Mouse (Mus musculus): ENCODE measurements around the gene Rps10. TPM values are rescaled to one million over a fixed set of nuclear protein-coding genes. Genes with fewer than 3 reads are reported as not detected.
"Not testable (repeated sequence)": the region's sequence is repeated elsewhere in the genome, so short reads cannot be mapped to it uniquely, and the experiment has no call there.

The Rps10 gene
- polyA plus RNA-seq, 1 experiment from 2014 or later = 906 TPM

DNA sequence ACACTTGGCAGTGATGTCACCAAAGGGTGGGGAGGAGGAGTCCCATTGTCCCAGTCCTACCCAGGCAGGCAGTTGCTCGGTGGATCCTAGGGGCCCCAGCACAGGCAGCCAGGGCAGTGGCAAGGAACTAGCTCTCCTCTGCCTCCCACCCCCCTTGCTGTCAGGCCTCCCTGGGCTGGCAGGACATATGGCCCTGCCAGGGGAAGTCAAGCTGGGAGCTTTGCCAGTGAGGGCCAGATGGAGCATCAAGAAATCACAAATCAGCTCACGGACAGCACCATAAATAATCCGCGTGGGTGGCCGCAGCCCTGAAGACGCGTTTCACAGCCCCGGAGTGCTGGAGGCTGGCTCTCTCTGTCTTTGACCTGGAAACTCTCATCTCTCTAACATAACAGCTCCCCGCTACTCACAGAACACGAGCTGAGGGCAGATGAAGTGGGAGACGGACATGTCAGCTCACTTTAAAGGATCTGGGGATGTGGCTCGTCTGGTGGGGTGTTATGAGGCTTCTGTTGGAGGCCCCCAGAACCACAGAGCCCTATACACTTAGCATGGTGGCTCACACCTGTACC is 6.1 kb upstream of the Rps10 start:
- Histone ChIP-seq H3K9me3 (no peaks in the 10 kb centered on the region), H3K27ac (peak overlapping the region; percentile 28; the same call in 1 of the 2 replicates), H3K4me2 (replicated peaks) (peak overlapping the region; percentile 16; the same call in 1 of the 2 replicates), H3K9ac (peak overlapping the region; percentile 40; the same call in 1 of the 2 replicates), H3K4me1 (peaks cover 9% of the 10 kb centered on the region), H3K27me3 (no peaks in the 10 kb centered on the region), H3K36me3 (no peaks in the 10 kb centered on the region), H3K4me3 (no peak overlapping the region)
- no peak for ATAC-seq (ENCODE audit: low FRiP score, low read depth)
- WGBS = 6% methylated on average over 12 of the region's 12 CpGs

DNA sequence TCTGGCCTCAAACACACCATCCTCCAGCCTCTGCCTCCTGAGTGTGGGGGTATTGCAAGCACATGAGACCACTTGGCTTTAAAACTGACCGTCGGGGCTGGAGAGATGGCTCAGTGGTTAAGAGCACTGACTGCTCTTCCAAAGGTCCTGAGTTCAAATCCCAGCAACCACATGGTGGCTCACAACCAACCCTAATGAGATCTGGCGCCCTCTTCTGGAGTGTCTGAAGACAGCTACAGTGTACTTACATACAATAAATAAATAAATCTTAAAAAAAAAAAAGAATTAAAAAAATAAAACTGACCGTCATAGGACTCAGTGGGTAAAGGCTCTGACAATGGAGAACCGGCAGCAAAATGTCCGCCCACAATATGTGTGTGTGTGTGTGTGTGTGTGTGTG is 3.4 kb upstream of the Rps10 start:
- H3K9me3 ChIP-seq; H3K27ac ChIP-seq; H3K36me3 ChIP-seq; H3K9ac ChIP-seq; ATAC-seq (ENCODE audit: low FRiP score, low read depth); H3K27me3 ChIP-seq; H3K4me3 ChIP-seq; H3K4me2 ChIP-seq (replicated peaks): not testable (repeated sequence)
- peaks cover 22% of the 10 kb centered on the region for H3K4me1 ChIP-seq
- WGBS = 88% methylated on average over 6 of the region's 6 CpGs

DNA sequence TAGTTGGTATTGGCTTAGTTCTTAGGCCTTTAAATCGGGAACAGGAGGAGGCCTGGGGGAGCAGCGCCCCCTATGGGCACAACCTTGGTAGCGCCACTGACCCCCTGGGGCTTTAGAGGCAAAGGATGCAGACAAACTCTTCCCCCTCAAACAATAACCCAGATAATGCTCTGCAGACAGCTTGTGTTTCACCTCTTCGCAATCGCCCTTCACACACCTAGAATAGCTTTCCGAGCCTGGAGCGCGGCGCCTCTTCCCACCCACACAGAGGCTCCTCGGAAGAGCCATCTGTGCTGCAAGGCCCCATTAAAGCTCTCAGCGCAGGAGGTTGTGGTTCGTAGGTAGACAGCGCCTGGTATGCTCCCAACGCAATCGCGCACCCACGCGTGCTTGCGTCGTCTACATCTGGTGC is 2.5 kb upstream of the Rps10 start:
- Histone ChIP-seq H3K9ac (no peak overlapping the region), H3K27ac (no peak overlapping the region), H3K4me3 (no peak overlapping the region), H3K27me3 (no peaks in the 10 kb centered on the region), H3K4me1 (peaks cover 28% of the 10 kb centered on the region), H3K36me3 (peaks cover under 1% of the 10 kb centered on the region; the same call in 1 of the 2 replicates), H3K9me3 (no peaks in the 10 kb centered on the region), H3K4me2 (replicated peaks) (no peak overlapping the region)
- ATAC-seq (ENCODE audit: low FRiP score, low read depth) = no peak
- 77% methylated on average over 20 of the region's 20 CpGs for WGBS

- Histone ChIP-seq H3K4me3 (no peak overlapping the region), H3K36me3 (peaks cover 16% of the 10 kb centered on the region), H3K4me1 (peaks cover 36% of the 10 kb centered on the region), H3K27me3 (no peaks in the 10 kb centered on the region), H3K4me2 (replicated peaks) (no peak overlapping the region), H3K9me3 (no peaks in the 10 kb centered on the region), H3K9ac (0 out of 2 replicates have a peak overlapping the region, but pooled peaks have one; percentile 13), H3K27ac (no peak overlapping the region; the same call in 1 of the 2 replicates)
- WGBS = 71% methylated on average over 9 of the region's 9 CpGs
- ATAC-seq (ENCODE audit: low FRiP score, low read depth) = no peak
These were observed 864 bp upstream of the Rps10 start for GRCm38 (mm10) chr17:27637333-27637732.

DNA sequence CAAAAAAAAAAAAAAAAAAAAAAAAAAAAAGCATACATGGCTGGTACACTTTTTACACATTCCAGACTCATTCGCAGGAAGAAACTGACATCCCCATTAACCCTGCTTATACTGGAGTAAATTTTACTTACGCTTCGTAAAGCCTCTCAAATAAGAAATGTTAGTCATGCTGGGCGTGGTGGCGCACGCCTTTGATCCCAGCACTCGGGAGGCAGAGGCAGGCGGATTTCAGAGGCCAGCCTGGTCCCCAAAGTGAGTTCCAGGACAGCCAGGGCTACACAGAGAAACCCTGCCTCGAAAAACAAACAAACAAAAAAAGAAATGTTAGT is 930 bp downstream of the Rps10 start:
- Histone ChIP-seq H3K27ac (peak overlapping the region; percentile 91), H3K4me3 (peak overlapping the region; percentile 81), H3K4me2 (replicated peaks) (peak overlapping the region; percentile 94), H3K4me1 (peaks cover 43% of the 10 kb centered on the region), H3K36me3 (peaks cover 34% of the 10 kb centered on the region)
- not testable (repeated sequence) for ATAC-seq (ENCODE audit: low FRiP score, low read depth); H3K9me3 ChIP-seq; H3K27me3 ChIP-seq; H3K9ac ChIP-seq
- 46% methylated on average over 9 of the region's 9 CpGs for WGBS

DNA sequence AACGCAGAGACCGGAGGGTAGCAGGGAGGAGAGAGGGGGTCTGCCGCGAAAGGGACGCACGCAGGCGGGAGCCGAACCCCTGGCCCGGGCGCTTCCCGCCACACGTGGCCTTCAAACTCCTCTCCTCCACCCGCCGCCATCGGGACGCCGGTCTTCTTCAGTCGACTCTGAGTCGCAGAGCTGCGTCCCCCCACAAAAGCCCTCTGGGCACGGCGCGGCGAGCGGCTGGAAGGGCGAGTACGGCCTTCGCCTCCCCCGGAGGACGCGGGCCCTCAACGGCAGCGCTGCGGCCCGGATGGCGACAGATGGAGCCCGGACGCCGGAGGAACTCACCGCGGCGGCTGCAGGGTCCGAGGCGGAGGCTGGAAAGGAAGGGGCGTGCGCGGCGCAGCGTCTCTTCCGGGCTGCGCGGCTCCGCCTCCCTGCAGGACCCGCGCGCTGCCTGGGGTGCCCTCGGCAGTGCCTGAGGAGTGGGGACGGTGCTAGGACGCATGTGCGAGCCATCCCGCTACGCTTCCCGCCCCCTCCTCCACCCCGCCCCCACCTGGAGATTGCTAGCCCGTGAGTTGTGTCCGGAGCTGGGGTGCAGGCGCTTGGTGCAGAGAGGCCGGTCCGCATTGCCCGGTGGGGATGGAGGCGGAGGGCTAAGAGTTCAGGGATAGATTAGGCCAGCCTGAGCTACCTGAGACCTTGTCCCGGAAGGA is 1.4 kb downstream of the Rps10 start, which contains the start of gene RPS10-NUDT3:
TSS of gene RPS10-NUDT3 (minus strand) at position 352 of the 704 bp plus-strand sequence.
- Histone ChIP-seq H3K9me3 (no peaks in the 10 kb centered on the region), H3K27me3 (no peaks in the 10 kb centered on the region), H3K9ac (peak within 1 kb of the TSS; percentile 98), H3K4me2 (replicated peaks) (peak within 1 kb of the TSS; percentile 94), H3K27ac (peak within 1 kb of the TSS; percentile 91), H3K36me3 (peaks cover 39% of the 10 kb centered on the region), H3K4me1 (peaks cover 43% of the 10 kb centered on the region), H3K4me3 (peak within 1 kb of the TSS; percentile 81)
- under 1% methylated on average over 72 of the region's 72 CpGs for WGBS
- peak; percentile 97 for ATAC-seq (ENCODE audit: low FRiP score, low read depth)

DNA sequence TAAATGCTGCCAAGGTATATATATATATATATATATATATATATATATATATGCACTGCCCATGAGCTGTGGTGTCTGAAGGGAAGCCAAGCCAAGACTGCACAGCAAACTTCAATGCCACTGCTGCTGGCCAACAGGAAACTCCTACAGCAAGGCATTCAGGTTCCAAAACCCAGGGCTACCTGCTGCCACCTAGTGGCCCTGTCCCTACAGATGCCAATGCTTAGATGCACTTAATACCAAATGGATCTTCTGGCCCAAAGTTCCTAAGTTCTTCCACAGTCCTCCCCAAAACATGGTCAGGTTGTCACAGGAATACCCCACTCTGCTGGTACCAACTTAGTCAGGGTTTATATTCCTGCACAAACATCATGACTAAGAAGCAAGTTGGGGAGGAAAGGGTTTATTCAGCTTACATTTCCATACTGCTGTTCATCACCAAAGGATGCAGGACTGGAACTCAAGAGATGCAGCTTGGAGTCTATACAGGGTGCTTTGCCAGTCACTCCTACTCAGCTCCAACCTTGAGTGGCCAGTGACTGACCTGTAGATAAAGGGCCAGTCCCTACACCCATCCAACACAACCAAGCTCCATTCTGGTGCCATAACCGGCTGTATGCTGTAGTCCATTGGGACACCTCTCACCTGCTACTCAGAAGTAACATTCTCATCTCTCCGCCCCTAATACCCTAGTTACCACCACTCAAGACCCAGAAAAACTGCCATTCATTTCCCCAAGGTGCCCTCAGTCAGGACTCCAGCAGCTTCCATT is 7.0 kb downstream of the Rps10 start:
- WGBS = 61% methylated on average over 2 of the region's 2 CpGs
- peaks cover 47% of the 10 kb centered on the region for H3K36me3 ChIP-seq
- H3K4me1 ChIP-seq = peaks cover 36% of the 10 kb centered on the region

DNA sequence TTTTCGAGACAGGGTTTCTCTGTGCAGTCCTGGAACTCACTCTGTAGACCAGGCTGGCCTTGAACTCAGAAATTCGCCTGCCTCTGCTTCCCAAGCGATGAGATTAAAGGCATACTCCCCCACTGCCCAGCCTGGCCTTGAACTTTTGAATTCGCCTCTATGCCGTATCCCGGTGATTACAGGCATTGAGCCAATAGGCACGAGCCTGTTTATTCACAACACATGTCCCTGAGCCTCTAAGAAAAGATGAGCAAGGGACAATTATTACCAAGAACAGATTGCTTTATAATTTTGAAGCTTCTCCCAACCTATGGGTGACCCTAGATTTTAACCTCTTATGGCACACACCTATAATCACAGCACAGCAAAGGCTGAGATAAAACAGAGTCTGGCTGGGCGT is 8.1 kb downstream of the Rps10 start:
- WGBS = 92% methylated on average over 8 of the region's 8 CpGs
- no peak for ATAC-seq (ENCODE audit: low FRiP score, low read depth)
- H3K27ac ChIP-seq = no peak overlapping the region
- H3K4me1 ChIP-seq = peaks cover 31% of the 10 kb centered on the region
- H3K27me3 ChIP-seq = no peaks in the 10 kb centered on the region
- H3K36me3 ChIP-seq = peaks cover 41% of the 10 kb centered on the region
- no peak overlapping the region for H3K9ac ChIP-seq
- H3K4me2 ChIP-seq (replicated peaks) = no peak overlapping the region
- no peak overlapping the region for H3K4me3 ChIP-seq
- no peaks in the 10 kb centered on the region for H3K9me3 ChIP-seq

More for the DNA sequence above, 7.0 kb downstream of the Rps10 start:
- Histone ChIP-seq H3K9ac (no peak overlapping the region), H3K4me2 (replicated peaks) (no peak overlapping the region), H3K9me3 (no peaks in the 10 kb centered on the region), H3K4me3 (no peak overlapping the region), H3K27ac (no peak overlapping the region), H3K27me3 (no peaks in the 10 kb centered on the region)
- 0 out of 2 replicates have a peak, but pooled peaks have one; percentile 8 for ATAC-seq (ENCODE audit: low FRiP score, low read depth)

DNA sequence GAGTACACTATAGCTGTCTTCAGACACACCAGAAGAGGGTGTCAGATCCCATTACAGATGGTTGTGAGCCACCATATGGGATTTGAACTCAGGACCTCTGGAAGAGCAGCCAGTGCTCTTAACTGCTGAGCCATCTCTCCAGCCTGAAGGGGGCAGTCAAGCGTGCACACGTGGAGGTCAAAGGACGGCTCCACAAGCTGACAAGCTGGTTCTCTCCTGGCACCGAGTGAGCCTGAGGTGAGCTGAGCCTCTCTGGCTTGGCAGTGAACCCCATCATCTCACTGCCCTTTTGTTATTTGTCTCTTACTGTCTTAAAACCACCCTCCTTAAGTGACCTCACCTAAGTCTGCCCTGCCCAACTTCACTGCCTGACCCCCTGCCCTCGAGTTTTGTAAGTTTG is 9.0 kb downstream of the Rps10 start:
- H3K9me3 ChIP-seq = no peaks in the 10 kb centered on the region
- H3K27me3 ChIP-seq = no peaks in the 10 kb centered on the region
- H3K4me3 ChIP-seq = no peak overlapping the region
- no peak for ATAC-seq (ENCODE audit: low FRiP score, low read depth)
- no peak overlapping the region for H3K9ac ChIP-seq
- H3K4me2 ChIP-seq (replicated peaks) = no peak overlapping the region
- WGBS = 56% methylated on average over 5 of the region's 5 CpGs
- H3K27ac ChIP-seq = no peak overlapping the region
- peaks cover 22% of the 10 kb centered on the region for H3K4me1 ChIP-seq
- peaks cover 32% of the 10 kb centered on the region for H3K36me3 ChIP-seq

DNA sequence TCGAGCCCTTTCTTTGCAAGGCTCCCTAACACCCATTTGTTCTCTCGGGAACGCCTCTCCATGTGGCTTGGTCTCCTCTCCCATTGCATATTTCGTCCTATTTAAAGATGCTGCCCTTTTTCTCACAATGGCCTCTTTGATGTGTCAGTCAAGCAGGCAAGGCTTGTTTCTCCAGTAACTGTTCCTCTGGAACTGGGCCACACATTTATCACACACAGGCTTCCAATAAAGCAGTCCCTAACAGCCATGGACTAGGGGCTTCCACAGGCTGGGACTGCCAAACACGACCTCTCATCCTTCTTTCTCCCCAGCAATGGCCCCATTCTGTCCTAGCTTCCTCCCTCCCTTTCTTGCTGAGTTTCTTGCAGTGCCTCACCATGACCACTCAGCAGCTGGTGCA is 9.8 kb downstream of the Rps10 start:
- Histone ChIP-seq H3K27ac (no peak overlapping the region), H3K4me3 (no peak overlapping the region), H3K36me3 (peaks cover 24% of the 10 kb centered on the region), H3K4me2 (replicated peaks) (no peak overlapping the region), H3K4me1 (peaks cover 15% of the 10 kb centered on the region), H3K27me3 (no peaks in the 10 kb centered on the region), H3K9ac (no peak overlapping the region), H3K9me3 (no peaks in the 10 kb centered on the region)
- no peak for ATAC-seq (ENCODE audit: low FRiP score, low read depth)
- 23% methylated on average over 5 of the region's 5 CpGs for WGBS

DNA sequence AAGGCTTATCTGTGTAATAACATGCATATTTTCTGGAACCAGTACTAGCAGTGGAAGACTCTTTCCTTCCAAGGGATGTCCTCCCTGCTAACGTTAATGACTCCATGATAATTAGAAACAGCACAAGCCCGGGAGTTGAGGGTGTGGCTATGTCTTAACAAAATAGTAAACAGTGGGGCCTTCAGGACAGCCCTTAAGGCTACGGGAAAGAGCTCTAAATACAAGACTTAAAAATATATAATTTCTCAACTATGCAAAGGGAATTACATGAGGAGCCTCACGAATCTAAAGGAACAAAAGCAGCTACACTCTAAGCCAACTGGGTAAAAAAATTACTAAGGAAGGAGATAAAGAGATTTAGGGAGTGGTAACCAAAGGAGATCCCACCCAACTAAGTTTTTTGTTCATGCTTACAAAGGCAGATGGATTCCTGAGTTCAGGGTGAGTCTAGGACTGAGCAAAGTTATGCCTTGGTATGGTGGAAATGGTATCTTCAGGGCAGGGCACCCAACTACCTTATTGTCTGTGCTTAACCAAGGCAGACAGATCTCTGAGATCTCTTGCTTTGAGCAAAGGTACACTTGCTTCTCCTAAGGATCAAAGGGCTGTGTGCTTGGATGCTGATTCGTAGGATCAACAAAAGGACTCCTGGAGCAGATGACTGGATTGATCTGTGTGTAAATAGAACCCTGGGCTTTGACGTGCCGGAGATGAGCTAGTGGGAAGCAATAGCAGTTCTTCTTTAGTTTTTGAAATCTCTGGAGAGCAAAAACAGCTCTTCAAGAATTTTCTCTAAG is 10.8 kb downstream of the Rps10 start:
- no peak overlapping the region for H3K4me3 ChIP-seq
- WGBS = 33% methylated on average over 7 of the region's 7 CpGs
- H3K27me3 ChIP-seq = no peaks in the 10 kb centered on the region
- no peak overlapping the region; the same call in 1 of the 2 replicates for H3K9ac ChIP-seq
- H3K4me1 ChIP-seq = peaks cover 24% of the 10 kb centered on the region
- H3K9me3 ChIP-seq = no peaks in the 10 kb centered on the region
- H3K27ac ChIP-seq = no peak overlapping the region
- H3K36me3 ChIP-seq = peaks cover 14% of the 10 kb centered on the region
- H3K4me2 ChIP-seq (replicated peaks) = no peak overlapping the region
- no peak for ATAC-seq (ENCODE audit: low FRiP score, low read depth)

Data from limb, embryonic 13.5 days (tissue).